Mouse (Mus musculus) neural tube, embryonic 13.5 days (tissue): ENCODE data around the gene Cic. TPM values are rescaled to one million over a fixed set of nuclear protein-coding genes. Genes with fewer than 3 reads are reported as not detected.

Experiments used
- ATAC-seq: fragments of 200-750 bp; cut with Nextera tagmentation; 2 replicates; pipeline ENCODE4 v1.8.0; 2017; ENCODE audit warnings: low read depth, mild to moderate bottlenecking, moderate TSS enrichment, moderate library complexity
- H3K27ac ChIP-seq: fragments of 300-500 bp; sonication (generic); replicated peaks from 2 replicates; pipeline ENCODE4 v1.5.1; 2015; ENCODE audit warnings: moderate library complexity, mild to moderate bottlenecking, inconsistent platforms
- H3K27me3 ChIP-seq: fragments of 300-500 bp; sonication (generic); 2 replicates; pipeline ENCODE4 v1.6.1; 2015; ENCODE audit warnings: mild to moderate bottlenecking, inconsistent platforms
- H3K36me3 ChIP-seq: fragments of 300-500 bp; sonication (generic); 2 replicates; pipeline ENCODE4 v1.6.1; 2015; ENCODE audit warnings: mild to moderate bottlenecking, inconsistent platforms
- H3K4me1 ChIP-seq: fragments of 300-500 bp; sonication (generic); replicated peaks from 2 replicates; pipeline ENCODE4 v1.6.1; 2015; ENCODE audit warnings: inconsistent platforms
- H3K4me2 ChIP-seq: fragments of 300-500 bp; sonication (generic); 2 replicates; pipeline ENCODE4 v1.6.1; 2015; ENCODE audit warnings: inconsistent platforms, mild to moderate bottlenecking, moderate library complexity
- H3K4me3 ChIP-seq: fragments of 300-500 bp; sonication (generic); 2 replicates; pipeline ENCODE4 v1.5.1; 2015; ENCODE audit warnings: mild to moderate bottlenecking, inconsistent platforms
- H3K9ac ChIP-seq: fragments of 300-500 bp; sonication (generic); 2 replicates; pipeline ENCODE4 v1.6.1; 2015; ENCODE audit warnings: moderate library complexity, mild to moderate bottlenecking, inconsistent platforms
- H3K9me3 ChIP-seq: fragments of 300-500 bp; sonication (generic); 2 replicates; pipeline ENCODE4 v1.6.1; 2016; ENCODE audit warnings: inconsistent platforms
- WGBS: fragments of 180-500 bp; shearing (Covaris S2); methylation state at CpG from one replicate; pipeline ENCODE4 v1.1.7; 2015; 5-methylcytosine and 5-hydroxymethylcytosine counted together
- polyA plus RNA-seq: library from polyadenylated mRNA; unstranded; fragments of >200 nt; fragmentation: Nextera tagmentation; extraction: Ambion mirVana; gene quantifications from 2 replicates; pipeline ENCODE4 v1.2.1, GENCODE M21; 2015

The Cic gene
- polyA plus RNA-seq: 40.2 and 43.4 TPM in 2 replicates

DNA sequence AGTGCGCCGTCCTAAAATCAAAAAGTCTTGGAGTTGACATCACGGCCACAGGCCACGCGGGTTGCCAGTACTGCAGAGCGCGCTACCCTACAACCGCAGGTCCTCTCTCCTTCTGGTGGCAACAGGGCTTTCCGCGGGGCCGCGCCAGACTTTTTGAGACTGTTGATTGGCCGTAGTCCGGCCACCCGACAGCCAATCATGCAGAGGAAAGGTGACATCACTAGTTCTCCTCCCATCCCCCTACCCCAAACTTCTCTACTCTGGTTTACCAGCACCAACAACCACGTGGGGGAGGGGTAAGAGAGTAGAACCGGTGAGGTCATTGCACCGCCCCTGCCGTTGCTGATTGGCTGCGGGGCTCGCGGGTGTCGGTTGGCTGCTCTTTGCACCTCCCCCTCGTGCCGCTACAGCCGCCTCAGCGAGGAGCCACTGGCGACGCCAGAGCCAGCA lies at the start of gene Cic:
Gene Cic, plus strand, starts transcription at position 404 of the 450 bp plus-strand sequence.
- peaks cover 17% of the 10 kb centered on the region for H3K36me3 ChIP-seq
- no peaks in the 10 kb centered on the region for H3K27me3 ChIP-seq
- peak within 1 kb of the TSS; percentile 82 for H3K9ac ChIP-seq
- H3K9me3 ChIP-seq: no peaks in the 10 kb centered on the region
- peak; percentile 90 for ATAC-seq
- WGBS: under 1% methylated on average over 29 of the region's 29 CpGs
- peak within 1 kb of the TSS; percentile 93 for H3K27ac ChIP-seq
- H3K4me2 ChIP-seq: peak within 1 kb of the TSS; percentile 88
- peaks cover 30% of the 10 kb centered on the region for H3K4me1 ChIP-seq
- peak within 1 kb of the TSS; percentile 71 for H3K4me3 ChIP-seq

DNA sequence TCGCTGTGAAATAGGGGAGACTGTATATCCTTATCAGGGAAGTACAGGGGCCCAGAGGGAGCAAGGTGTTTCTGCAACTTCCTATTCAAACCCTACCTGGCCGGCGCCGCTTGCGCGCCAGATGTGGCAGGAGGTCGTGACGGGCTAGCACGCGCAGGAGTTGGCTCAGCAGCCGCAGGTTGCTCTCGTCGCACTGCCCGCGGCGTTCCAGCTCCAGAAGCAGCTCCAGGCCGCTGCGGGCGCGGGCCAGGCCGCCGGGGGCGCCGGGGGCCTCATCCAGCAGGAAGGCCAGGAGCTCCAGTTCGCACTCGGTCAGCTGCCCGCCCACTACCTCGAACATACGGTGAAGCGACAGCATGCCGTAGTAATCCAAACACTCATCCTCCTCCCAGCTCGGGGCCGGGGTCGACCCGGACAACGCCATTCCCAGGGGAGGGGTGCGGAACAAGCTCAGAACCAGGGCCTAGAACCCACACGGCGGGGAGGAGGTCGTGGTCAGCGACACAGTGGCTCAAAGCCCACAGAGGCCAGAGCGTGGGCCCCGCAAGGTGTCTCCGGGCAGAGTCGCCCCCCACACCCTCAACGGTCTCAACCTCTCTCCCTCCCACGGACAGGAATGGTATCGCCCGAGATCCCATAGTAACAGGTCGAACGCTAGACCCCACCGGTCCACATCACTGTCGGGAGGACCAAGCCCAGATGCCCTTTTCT lies 48.6 kb upstream of the Cic start:
- WGBS: under 1% methylated on average over 53 of the region's 53 CpGs
- Histone ChIP-seq H3K27ac (peak overlapping the region; percentile 74), H3K36me3 (peaks cover 28% of the 10 kb centered on the region), H3K4me1 (peaks cover 39% of the 10 kb centered on the region), H3K27me3 (no peaks in the 10 kb centered on the region), H3K4me2 (peak overlapping the region; percentile 85), H3K4me3 (peak overlapping the region; percentile 77), H3K9ac (peak overlapping the region; percentile 80), H3K9me3 (no peaks in the 10 kb centered on the region)
- ATAC-seq: peak; percentile 44

DNA sequence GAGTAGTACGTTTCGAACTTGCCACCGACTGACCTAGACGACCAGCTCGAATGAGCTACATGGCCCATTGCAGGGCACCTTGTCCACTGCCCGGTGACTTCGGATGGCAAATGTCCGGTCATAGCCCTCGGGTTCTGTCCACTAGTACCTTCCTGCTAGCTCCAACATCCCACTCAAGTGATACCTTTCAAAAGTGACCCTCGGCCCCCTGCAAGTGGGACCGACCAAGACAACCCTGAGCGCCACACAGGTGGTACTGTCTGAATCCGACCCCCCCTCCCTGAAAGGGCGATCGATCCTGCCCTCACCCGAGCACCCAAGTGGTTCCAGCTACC lies 48.1 kb upstream of the Cic start:
- Histone ChIP-seq H3K9ac (peak overlapping the region; percentile 80), H3K9me3 (no peaks in the 10 kb centered on the region), H3K27ac (peak overlapping the region; percentile 65), H3K36me3 (peaks cover 26% of the 10 kb centered on the region), H3K4me2 (peak overlapping the region; percentile 85), H3K4me3 (peak overlapping the region; percentile 77), H3K27me3 (no peaks in the 10 kb centered on the region), H3K4me1 (peaks cover 39% of the 10 kb centered on the region)
- WGBS: under 1% methylated on average over 16 of the region's 16 CpGs
- ATAC-seq: peak; percentile 40

DNA sequence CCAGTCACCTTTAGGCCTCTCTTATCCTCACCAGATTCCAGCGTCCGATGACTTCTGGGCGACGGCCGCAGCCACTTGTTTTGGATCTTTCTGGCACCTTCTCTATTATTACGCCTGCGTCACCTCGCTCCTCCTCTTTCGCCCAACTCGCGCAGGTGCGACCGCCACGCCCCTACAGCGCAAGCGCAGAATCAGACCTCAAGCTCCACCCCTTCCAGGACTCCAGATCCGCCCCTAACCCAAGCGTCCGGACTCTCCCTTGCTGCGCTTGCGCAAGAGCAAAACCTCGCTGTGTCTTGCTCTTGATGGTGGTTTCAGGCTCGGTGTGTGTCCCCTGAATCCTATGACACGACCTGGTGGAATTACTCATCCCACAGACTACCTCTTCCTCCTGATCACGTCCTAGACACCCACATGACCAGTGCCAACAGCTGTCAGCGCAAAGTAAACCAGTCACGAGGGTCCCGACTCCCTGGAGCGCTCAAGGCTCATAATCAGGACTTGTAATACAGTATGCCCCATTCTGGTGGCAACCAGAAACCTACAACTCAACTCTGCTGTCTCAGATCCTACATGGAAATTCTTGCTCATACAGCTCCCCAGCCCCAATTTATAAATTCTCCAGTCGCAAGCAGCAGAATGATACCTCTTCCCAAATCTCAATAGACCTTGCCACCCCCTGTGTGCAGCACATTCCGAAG lies 47.6 kb upstream of the Cic start:
- Histone ChIP-seq H3K9me3 (no peaks in the 10 kb centered on the region), H3K4me3 (peak overlapping the region; percentile 77), H3K36me3 (peaks cover 29% of the 10 kb centered on the region), H3K27ac (peak overlapping the region; percentile 91), H3K27me3 (no peaks in the 10 kb centered on the region), H3K4me2 (peak overlapping the region; percentile 85), H3K4me1 (peaks cover 39% of the 10 kb centered on the region), H3K9ac (peak overlapping the region; percentile 80)
- 3% methylated on average over 31 of the region's 31 CpGs for WGBS
- peak; percentile 67 for ATAC-seq

DNA sequence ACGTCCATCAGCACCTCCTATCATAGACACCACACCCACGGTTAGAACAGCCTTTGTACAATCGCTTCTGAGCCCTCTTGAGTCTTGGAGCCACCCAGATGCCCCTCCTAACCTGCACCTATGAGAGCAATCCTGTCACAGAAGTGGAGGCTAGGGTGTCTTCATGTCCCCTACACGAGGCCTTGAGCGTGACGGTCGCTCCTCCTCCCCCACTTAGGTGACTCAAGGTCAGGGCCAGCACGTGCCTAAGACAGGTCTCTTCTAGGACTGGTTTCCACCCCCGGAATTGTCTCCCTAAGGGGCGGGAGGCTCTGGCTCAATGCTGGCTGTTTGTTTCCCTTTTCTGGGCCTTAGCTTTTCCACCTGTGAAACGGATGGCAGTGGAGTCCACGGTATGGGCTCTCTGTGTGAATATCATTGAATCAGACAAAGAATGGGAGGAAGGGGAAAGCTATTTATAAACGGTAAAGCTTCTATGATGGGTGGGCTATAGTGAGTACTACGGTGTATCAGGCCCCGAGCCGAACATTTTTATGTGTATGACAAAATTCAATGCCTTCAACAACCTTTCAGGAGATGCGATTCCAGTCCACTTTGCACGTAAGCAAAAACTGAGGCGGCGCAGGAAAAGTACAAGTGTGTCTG lies 46.9 kb upstream of the Cic start, which contains the start of gene Dedd2:
Gene Dedd2, minus strand, starts transcription at position 159 of the 645 bp plus-strand sequence.
- peaks cover 29% of the 10 kb centered on the region for H3K36me3 ChIP-seq
- peak within 1 kb of the TSS; percentile 82 for H3K9ac ChIP-seq
- H3K4me3 ChIP-seq: peak within 1 kb of the TSS; percentile 77
- 8% methylated on average over 20 of the region's 20 CpGs for WGBS
- H3K9me3 ChIP-seq: no peaks in the 10 kb centered on the region
- H3K27ac ChIP-seq: peak within 1 kb of the TSS; percentile 91
- peak within 1 kb of the TSS; percentile 85 for H3K4me2 ChIP-seq
- H3K27me3 ChIP-seq: no peaks in the 10 kb centered on the region
- 0 out of 2 replicates have a peak, but pooled peaks have one; percentile 4 for ATAC-seq
- H3K4me1 ChIP-seq: peaks cover 39% of the 10 kb centered on the region

DNA sequence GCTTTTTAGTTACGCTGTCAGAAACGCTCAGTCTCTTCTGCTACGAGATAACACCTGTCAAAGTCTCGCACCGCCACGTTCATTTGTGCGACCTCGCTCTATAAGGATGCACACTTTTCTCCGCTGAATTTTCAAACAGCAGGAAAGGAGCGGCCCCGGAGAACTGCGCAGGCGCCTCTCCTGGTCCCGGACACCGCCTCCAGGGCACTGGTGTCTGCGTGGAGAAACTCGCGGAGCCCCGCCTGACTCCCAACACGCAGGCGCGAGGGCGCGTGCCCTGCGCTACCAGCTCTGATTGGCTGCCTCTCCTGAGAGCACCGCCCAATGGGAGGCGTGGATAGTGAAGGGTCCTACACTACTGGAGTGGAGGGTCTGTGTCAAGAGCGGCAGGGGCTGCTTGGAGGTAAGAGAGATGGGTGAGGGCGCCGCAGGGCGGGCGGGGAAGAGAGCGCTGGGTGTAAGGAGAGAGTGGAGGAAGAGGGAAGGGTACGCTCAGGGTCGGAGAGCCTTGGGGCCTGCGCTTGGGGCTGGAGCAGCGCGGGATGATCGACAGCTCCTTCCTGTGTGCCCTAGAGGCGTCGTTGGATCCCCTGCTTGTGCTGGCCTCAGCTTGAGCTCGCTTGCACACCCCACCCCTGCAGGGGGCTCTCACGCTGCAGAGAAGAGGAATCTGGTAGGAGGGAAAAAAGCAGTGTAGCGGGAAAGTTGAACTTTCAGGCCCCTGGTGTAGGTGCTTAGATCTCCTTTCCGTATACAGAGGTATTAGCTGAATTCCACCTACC lies 46.2 kb upstream of the Cic start, which contains the start of gene Zfp526:
Gene Zfp526, plus strand, starts transcription at position 324 of the 782 bp plus-strand sequence.
- no peaks in the 10 kb centered on the region for H3K9me3 ChIP-seq
- peak within 1 kb of the TSS; percentile 77 for H3K4me3 ChIP-seq
- under 1% methylated on average over 43 of the region's 45 CpGs for WGBS
- peak within 1 kb of the TSS; percentile 91 for H3K27ac ChIP-seq
- ATAC-seq: peak; percentile 95
- peaks cover 30% of the 10 kb centered on the region for H3K36me3 ChIP-seq
- no peaks in the 10 kb centered on the region for H3K27me3 ChIP-seq
- H3K4me1 ChIP-seq: peaks cover 39% of the 10 kb centered on the region
- peak within 1 kb of the TSS; percentile 85 for H3K4me2 ChIP-seq
- H3K9ac ChIP-seq: peak within 1 kb of the TSS; percentile 82

DNA sequence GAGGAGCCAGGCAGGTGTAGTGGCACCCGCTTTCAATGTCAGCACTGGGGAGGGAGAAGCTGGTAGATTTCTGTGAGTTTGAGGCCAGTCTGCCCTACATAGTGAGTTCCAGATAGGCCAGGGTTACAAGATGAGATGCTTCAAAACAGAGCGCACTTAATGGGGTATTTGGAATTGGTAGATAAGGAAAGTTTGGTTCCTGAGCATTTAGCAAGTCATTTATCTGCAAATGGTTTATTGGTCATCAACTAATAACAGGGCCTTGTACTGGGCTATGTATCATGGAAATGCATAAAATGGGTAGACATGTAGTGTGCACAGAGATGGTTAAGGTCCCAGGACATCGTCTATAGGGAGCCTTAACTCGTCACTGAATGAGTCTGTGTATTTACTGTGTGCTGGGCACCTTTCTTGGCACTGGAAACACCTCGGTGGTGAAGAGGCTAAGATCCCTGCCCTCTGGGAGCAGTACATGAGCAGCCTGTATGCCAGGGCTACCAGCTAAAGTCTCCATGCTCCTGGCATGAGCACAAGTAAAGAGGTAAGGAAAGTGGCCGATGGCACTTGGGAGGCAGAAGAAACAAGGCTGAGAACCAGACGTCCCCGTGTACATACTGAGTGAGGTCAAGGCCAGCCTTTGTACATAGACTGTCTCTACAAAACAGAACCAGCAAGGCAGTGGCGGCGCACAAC lies 45.1 kb upstream of the Cic start:
- Histone ChIP-seq H3K9ac (peak overlapping the region; percentile 82), H3K4me3 (peak overlapping the region; percentile 77), H3K27ac (no peak overlapping the region), H3K9me3 (no peaks in the 10 kb centered on the region), H3K4me1 (peaks cover 39% of the 10 kb centered on the region), H3K27me3 (no peaks in the 10 kb centered on the region), H3K36me3 (peaks cover 36% of the 10 kb centered on the region), H3K4me2 (peak overlapping the region; percentile 85)
- ATAC-seq: no peak
- WGBS: 85% methylated on average over 10 of the region's 10 CpGs

DNA sequence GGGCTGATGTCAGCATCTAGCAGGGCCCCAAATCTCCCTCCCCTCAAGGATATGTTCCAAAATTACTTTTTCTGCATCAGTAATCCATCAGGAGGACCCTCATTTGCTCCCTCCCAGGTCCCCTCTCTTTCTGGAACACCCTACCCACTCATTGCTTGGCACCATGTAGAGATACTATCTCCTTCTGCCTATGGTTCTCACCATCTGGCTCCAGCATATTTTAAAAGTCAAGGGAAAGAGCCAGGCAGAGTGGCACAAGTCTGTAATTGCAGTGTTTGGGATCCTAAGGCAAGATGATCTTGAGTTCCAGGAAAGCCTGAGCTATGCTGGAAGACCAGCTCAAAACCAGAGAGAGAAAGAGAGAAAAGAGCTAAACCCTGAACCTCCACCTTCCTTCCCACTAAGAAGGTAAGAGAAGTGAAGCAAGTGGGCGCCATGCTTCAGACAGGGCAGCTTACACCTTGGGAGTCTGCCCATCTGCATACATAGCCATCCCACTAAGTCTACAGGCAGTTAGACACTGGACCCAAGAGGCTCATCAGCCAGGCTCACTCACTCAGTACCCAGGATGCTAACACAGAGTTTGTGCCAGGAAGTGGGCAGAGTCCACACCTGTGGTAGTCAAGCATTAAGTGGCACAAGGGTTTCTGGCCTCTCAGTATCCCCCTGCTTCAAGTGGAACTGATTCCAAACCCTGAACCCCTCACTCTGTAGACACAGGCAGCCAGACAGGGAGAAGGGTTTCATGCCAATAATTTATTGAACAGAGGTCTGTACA lies 39.8 kb upstream of the Cic start:
- WGBS: 95% methylated on average over 1 of the region's 1 CpGs
- H3K36me3 ChIP-seq: peaks cover 87% of the 10 kb centered on the region
- no peak for ATAC-seq

DNA sequence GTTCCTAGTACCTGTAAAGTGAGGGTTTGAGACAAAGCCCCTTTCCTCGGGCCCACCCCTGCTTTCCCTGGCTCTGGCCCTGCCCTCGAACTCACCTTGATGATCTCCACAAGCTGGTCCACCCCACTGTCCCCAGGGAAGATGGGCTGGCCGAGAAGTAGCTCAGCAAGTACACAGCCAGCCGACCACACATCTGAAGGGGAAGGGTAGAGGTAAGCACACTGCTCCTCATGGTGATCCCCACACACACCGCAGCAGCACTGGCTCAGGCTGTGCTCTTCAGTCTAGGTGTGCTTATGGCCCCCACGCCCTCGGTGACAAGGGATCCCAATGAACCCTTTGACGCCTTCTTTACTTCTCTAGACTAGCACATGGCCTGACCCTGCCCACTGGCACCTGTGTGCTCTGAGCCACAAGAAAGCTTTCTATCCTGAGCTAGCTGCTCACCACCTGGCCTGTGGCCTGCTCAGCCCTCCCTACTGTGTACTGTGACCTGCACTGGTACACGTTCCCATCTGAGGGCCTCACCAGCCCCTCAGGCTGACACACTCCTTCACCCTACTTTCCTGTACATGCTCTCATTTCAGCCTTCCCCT lies 36.7 kb upstream of the Cic start:
- H3K9ac ChIP-seq: no peak overlapping the region
- ATAC-seq: no peak
- peaks cover 15% of the 10 kb centered on the region for H3K4me1 ChIP-seq
- no peaks in the 10 kb centered on the region for H3K27me3 ChIP-seq
- H3K9me3 ChIP-seq: no peaks in the 10 kb centered on the region
- 87% methylated on average over 9 of the region's 9 CpGs for WGBS
- H3K4me2 ChIP-seq: no peak overlapping the region
- H3K36me3 ChIP-seq: peaks cover 99% of the 10 kb centered on the region
- no peak overlapping the region for H3K27ac ChIP-seq
- H3K4me3 ChIP-seq: no peak overlapping the region

More for the DNA sequence above, 39.8 kb upstream of the Cic start:
- Histone ChIP-seq H3K9ac (no peak overlapping the region), H3K27me3 (no peaks in the 10 kb centered on the region), H3K4me3 (no peak overlapping the region), H3K4me2 (no peak overlapping the region), H3K4me1 (peaks cover 2% of the 10 kb centered on the region; the same call in 1 of the 2 replicates), H3K27ac (no peak overlapping the region), H3K9me3 (no peaks in the 10 kb centered on the region)

DNA sequence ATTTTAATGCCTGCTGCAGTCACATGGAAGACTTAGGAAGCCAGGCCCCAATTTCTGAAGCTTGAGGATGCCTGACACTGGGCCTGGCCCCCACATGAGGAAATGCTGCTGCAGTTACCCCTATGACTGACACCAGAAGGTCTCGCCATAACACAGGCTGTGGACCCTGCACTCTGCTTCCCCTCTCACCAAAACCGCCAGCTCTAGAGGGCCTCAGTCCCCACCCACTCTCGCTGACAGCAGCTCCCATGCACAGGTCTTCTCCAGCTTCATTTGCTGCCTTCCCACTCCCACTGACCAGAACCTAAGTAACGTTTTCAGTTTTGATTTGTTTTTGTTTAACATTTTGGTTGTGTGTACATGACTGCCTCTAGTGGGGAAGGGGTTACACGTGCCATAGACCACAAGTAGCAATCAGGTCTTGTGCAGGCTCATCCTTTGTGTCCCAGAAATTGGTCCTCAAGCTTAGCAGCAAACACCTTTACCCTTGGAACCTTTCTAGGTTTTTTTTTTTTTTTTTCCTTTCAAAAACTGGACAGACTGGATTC lies 35.3 kb upstream of the Cic start:
- H3K4me2 ChIP-seq: no peak overlapping the region
- H3K9me3 ChIP-seq: no peaks in the 10 kb centered on the region
- 74% methylated on average over 5 of the region's 5 CpGs for WGBS
- H3K4me1 ChIP-seq: peaks cover 28% of the 10 kb centered on the region
- no peak overlapping the region for H3K27ac ChIP-seq
- no peak for ATAC-seq
- no peaks in the 10 kb centered on the region for H3K27me3 ChIP-seq
- H3K9ac ChIP-seq: no peak overlapping the region
- H3K36me3 ChIP-seq: peaks cover 87% of the 10 kb centered on the region
- no peak overlapping the region for H3K4me3 ChIP-seq
